Mouse (Mus musculus) adrenal gland, postnatal 0 days (tissue): ENCODE measurements around the gene Tstd1. TPM values are rescaled to one million over a fixed set of nuclear protein-coding genes. Genes with fewer than 3 reads are reported as not detected.

Source experiments
- polyA plus RNA-seq: library from polyadenylated mRNA; unstranded; fragments of >200 nt; fragmentation: Nextera tagmentation; extraction: Ambion mirVana; gene quantifications from 2 replicates; pipeline ENCODE4 v1.2.1, GENCODE M21; 2015

Gene Tstd1
- 2.3 and 2.7 TPM in 2 replicates for polyA plus RNA-seq

GRCm38 (mm10) chr1:171418660-171419059 lies at the start of gene Tstd1:
TSS of gene Tstd1 (plus strand) at chr1:171418872.

GRCm38 (mm10) chr1:171369845-171370556 lies 48.7 kb upstream of the Tstd1 start, which contains the start of gene Nectin4:
TSS of gene Nectin4 (plus strand) at chr1:171370099.

GRCm38 (mm10) chr1:171388376-171389102 lies 30.1 kb upstream of the Tstd1 start, which contains the start of gene Arhgap30:
TSS of gene Arhgap30 (plus strand) at chr1:171388954.

GRCm38 (mm10) chr1:171410947-171411484 lies 7.7 kb upstream of the Tstd1 start, which contains the start of gene Usf1:
TSS of gene Usf1 (plus strand) at chr1:171411313.

GRCm38 (mm10) chr1:171437264-171438013 lies 18.8 kb downstream of the Tstd1 start, which contains the start of gene F11r:
TSS of gene F11r (plus strand) at chr1:171437535.

Other genes starting within 250 kb of the Tstd1 start
- gene Pcp4l1, start 222.6 kb upstream of the Tstd1 start, polyA plus RNA-seq = 6.8 and 12.3 TPM in 2 replicates
- gene Nr1i3, start 204.9 kb upstream of the Tstd1 start, polyA plus RNA-seq = 1.7 and 2.5 TPM in 2 replicates
- 24.7 and 27.6 TPM in 2 replicates for gene Tomm40l, start 196.4 kb upstream of the Tstd1 start, polyA plus RNA-seq
- gene Apoa2, start 193.8 kb upstream of the Tstd1 start, polyA plus RNA-seq = 476 and 741 TPM in 2 replicates
- 91.3 and 98.9 TPM in 2 replicates for gene Fcer1g, start 184.5 kb upstream of the Tstd1 start, polyA plus RNA-seq
- gene Adamts4, start 168.5 kb upstream of the Tstd1 start, polyA plus RNA-seq = 2.1 and 2.6 TPM in 2 replicates
- gene Ndufs2, start 167.5 kb upstream of the Tstd1 start, polyA plus RNA-seq = 307 and 430 TPM in 2 replicates
- 25.8 and 38.1 TPM in 2 replicates for gene B4galt3, start 148.5 kb upstream of the Tstd1 start, polyA plus RNA-seq
- 19.7 and 42.8 TPM in 2 replicates for gene Ppox, start 137.7 kb upstream of the Tstd1 start, polyA plus RNA-seq
- gene Usp21, start 130.9 kb upstream of the Tstd1 start, polyA plus RNA-seq = 27.7 and 43.9 TPM in 2 replicates
- 136 and 154 TPM in 2 replicates for gene Ufc1, start 123.8 kb upstream of the Tstd1 start, polyA plus RNA-seq
- 25.9 and 36.8 TPM in 2 replicates for gene Dedd, start 89.7 kb upstream of the Tstd1 start, polyA plus RNA-seq
- 36.4 and 71.2 TPM in 2 replicates for gene Nit1, start 73.2 kb upstream of the Tstd1 start, polyA plus RNA-seq
- gene Pfdn2, start 73.2 kb upstream of the Tstd1 start, polyA plus RNA-seq = 71.6 and 101 TPM in 2 replicates
- gene Klhdc9, start 58.1 kb upstream of the Tstd1 start, polyA plus RNA-seq = 5.3 and 6.9 TPM in 2 replicates
- 0.19 and 0.27 TPM in 2 replicates for gene Nectin4, start 48.8 kb upstream of the Tstd1 start, polyA plus RNA-seq
- gene Arhgap30, start 29.9 kb upstream of the Tstd1 start, polyA plus RNA-seq = 2.2 and 2.3 TPM in 2 replicates
- gene Usf1, start 7.6 kb upstream of the Tstd1 start, polyA plus RNA-seq = 54.5 and 56.5 TPM in 2 replicates
- gene F11r, start 18.7 kb downstream of the Tstd1 start, polyA plus RNA-seq = 56.2 and 87.2 TPM in 2 replicates
- 16.8 and 18.8 TPM in 2 replicates for gene Alyref2, start 84.6 kb downstream of the Tstd1 start, polyA plus RNA-seq
- gene Itln1, start 116.4 kb downstream of the Tstd1 start, polyA plus RNA-seq = not detected in 2 replicates
- 0.38 and 0.55 TPM in 2 replicates for gene Cd244a, start 140.3 kb downstream of the Tstd1 start, polyA plus RNA-seq
- gene Ly9, start 188.5 kb downstream of the Tstd1 start, polyA plus RNA-seq = 0.41 and 0.77 TPM in 2 replicates
- gene Slamf7, start 234.2 kb downstream of the Tstd1 start, polyA plus RNA-seq = 0.55 and 0.99 TPM in 2 replicates